Mouse (Mus musculus): Measurements from ENCODE around the gene Fxyd7. TPM values are rescaled to one million over a fixed set of nuclear protein-coding genes. Genes with fewer than 3 reads are reported as not detected.
A peak's percentile ranks its signal among the peaks of the same experiment; 100 is the strongest.

Gene Fxyd7
- total RNA-seq, 2 experiments from 2014 or later, result 2.0 to 2.1 TPM

GRCm38 (mm10) chr7:31031731-31032130, 19.5 kb downstream of the Fxyd7 start:
- no peak for DNase-seq
- intact Hi-C loops (cut with DNase I; ENCODE audit: low total_unique reads), result no loop called here

DNA sequence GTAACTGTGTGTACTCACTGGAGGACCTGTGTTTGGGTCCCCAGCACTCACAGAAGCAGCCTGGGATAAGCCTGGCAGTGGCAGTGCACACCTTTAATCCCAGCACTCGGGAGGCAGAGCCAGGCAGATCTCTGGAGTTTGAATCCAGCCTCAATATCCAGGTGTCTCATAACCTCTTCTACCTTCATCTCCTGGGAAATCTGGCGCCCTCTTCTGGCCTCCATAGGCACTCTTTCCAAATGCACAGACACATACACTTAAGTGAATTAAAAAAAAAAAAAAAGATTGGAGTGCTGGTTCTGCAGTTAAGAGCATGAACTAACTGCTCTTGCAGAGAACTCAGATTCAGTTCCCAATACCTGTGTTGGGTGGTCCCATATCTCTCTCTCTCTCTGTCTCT, 20.6 kb downstream of the Fxyd7 start:
- no peak for DNase-seq
- intact Hi-C loops (cut with DNase I; ENCODE audit: low total_unique reads), result no loop called here

DNA sequence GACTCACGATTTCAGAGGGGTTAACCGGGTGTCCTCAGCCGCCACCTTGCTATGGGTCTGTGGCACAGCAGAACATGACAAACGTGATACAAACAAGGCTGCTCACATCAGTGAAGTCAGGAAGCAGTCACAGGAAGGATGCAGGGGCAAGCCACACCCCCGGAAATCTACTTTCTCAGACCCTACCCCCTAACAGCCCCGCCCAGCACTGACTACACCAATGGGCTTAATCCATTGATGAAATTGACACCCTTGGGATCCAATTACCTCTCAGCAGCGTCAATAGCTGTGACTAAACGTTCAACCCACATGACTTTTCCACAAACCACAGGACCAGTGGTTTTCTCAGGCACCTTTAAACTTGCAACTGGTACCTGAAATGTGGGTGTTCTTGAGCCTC, 22.7 kb downstream of the Fxyd7 start:
- intact Hi-C loops (cut with DNase I; ENCODE audit: low total_unique reads), result no loop called here

GRCm38 (mm10) chr7:31017104-31017901, 34.0 kb downstream of the Fxyd7 start:
- intact Hi-C loops (cut with DNase I; ENCODE audit: low total_unique reads), result no loop called here
- no peak for DNase-seq

More for the DNA sequence above, 22.7 kb downstream of the Fxyd7 start:
- no peak for DNase-seq

GRCm38 (mm10) chr7:31012971-31013370, 38.3 kb downstream of the Fxyd7 start:
- intact Hi-C loops (cut with DNase I; ENCODE audit: low total_unique reads), result no loop called here

GRCm38 (mm10) chr7:31008889-31009288, 42.4 kb downstream of the Fxyd7 start:
- DNase-seq, result peak; percentile 35
- intact Hi-C loops (cut with DNase I; ENCODE audit: low total_unique reads), result no loop called here

More at GRCm38 (mm10) chr7:31012971-31013370, 38.3 kb downstream of the Fxyd7 start:
- no peak for DNase-seq

DNA sequence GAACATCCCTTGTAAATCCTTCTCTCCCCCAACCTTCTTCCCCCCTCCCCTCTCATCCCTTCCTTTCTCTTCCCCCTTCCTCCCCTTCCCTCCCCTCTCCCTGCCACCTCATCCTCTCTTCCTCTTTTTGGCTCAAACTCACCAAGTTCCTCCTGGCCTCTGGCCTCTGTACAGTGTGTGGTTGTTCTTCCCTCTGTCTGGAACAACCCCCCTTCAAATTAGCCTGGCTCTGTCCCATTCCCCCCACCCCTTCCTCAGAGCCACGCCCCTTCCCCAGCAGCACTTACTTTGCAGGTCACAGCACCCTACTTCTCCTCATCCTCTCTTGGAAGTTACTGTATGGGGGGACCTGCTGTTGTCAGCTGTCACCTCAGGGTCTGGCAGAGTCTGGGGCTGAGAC, 43.1 kb downstream of the Fxyd7 start:
- intact Hi-C loops (cut with DNase I; ENCODE audit: low total_unique reads), result no loop called here
- no peak for DNase-seq

GRCm38 (mm10) chr7:31007775-31008174, 43.5 kb downstream of the Fxyd7 start:
- intact Hi-C loops (cut with DNase I; ENCODE audit: low total_unique reads), result no loop called here
- DNase-seq, result no peak

GRCm38 (mm10) chr7:31002650-31003049, 48.6 kb downstream of the Fxyd7 start:
- DNase-seq, result no peak

DNA sequence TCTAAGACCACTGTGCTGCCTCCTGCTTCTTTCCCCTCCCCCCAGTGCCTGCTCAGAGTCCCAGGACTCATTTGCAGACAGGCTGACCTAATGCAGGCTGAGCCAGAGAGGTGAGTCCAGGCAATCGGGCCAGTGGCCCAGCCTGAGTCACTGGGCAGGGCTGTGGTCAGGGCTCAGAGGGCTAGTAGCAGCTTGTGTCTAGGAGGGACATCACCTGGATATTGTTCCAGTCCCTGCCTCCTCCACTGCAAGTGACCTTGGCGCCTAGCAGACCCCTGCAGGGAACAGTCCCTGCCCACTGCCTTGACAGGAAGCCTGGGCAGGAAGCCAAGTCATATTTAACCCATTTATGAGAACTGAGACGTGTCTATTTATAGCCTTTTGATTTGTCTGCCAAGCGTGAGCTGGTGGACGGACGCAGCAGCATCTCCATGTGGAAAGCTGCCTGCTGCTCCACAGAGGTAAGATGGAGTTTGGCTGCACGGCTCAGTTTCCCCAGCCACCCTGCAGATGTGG, 50.7 kb downstream of the Fxyd7 start:
- intact Hi-C loops (cut with DNase I; ENCODE audit: low total_unique reads), result no loop called here
- peak; percentile 64 for DNase-seq

More at GRCm38 (mm10) chr7:31002650-31003049, 48.6 kb downstream of the Fxyd7 start:
- intact Hi-C loops (cut with DNase I; ENCODE audit: low total_unique reads), result no loop called here

DNA sequence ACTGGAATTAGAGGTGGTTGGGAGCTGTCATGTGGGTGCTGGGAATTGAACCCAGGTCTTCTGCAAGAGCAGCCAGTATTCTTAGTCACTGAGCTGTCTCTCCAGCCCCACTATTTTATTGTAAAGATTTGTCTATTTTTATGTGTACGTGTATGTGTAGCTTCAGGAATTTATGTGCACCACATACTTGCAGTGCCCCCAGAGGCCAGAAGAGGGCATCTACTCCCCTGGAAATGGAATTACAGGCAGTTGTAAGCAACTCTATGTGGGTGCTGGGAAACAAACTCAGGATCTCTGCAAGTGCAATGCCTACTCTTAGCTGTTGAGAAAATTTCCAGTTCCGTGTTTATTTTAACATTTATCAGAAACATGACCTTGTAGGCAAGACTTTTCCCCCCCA, 54.8 kb downstream of the Fxyd7 start:
- DNase-seq, result no peak
- intact Hi-C loops (cut with DNase I; ENCODE audit: low total_unique reads), result no loop called here

- DNase-seq, result no peak
- intact Hi-C loops (cut with DNase I; ENCODE audit: low total_unique reads), result no loop called here
Measured at GRCm38 (mm10) chr7:30993986-30994385, 57.3 kb downstream of the Fxyd7 start.

Small RNA genes lying within 50 kb of the gene (microRNA-seq; reads per million reads assigned to microRNA genes)
- gene Mir7050, result 0 reads per million in 2 experiments

Other genes starting within 250 kb of the Fxyd7 start
- gene Ffar2, start 227.7 kb downstream of the Fxyd7 start, total RNA-seq (2021), result under 1 TPM in 1 of 2 experiments, not detected in 1; 0.16 TPM
- gene Ffar3, start 195.3 kb downstream of the Fxyd7 start, total RNA-seq (2021), result not detected
- not detected for gene Ffar1, start 189.9 kb downstream of the Fxyd7 start, total RNA-seq (2021)
- gene Cd22, start 171.1 kb downstream of the Fxyd7 start, total RNA-seq (2021), result under 1 TPM in 1 of 2 experiments, not detected in 1; 0.29 TPM
- gene Mag, start 136.6 kb downstream of the Fxyd7 start, total RNA-seq (2021), result 1 to 10 TPM; 3.5 to 9.6 TPM
- not detected for gene Hamp2, start 126.8 kb downstream of the Fxyd7 start, total RNA-seq (2021)
- not detected for gene Hamp, start 107.4 kb downstream of the Fxyd7 start, total RNA-seq (2021)
- gene Usf2, start 94.7 kb downstream of the Fxyd7 start, total RNA-seq (2021), result 10 to 100 TPM; 68.9 to 70.5 TPM
- gene Lsr, start 78.0 kb downstream of the Fxyd7 start, total RNA-seq (2021), result under 1 TPM; 0.35 to 0.47 TPM
- gene Fam187b, start 77.7 kb downstream of the Fxyd7 start, total RNA-seq (2021), result under 1 TPM in 1 of 2 experiments, not detected in 1; 0.23 TPM
- 10 to 100 TPM; 12.6 to 14.3 TPM for gene Fxyd5, start 9.0 kb downstream of the Fxyd7 start, total RNA-seq (2021)
- gene Fxyd1, start 5.7 kb upstream of the Fxyd7 start, total RNA-seq (2021), result 1,000 to 10,000 TPM; 1,292 to 1,295 TPM
- gene Lgi4, start 7.9 kb upstream of the Fxyd7 start, total RNA-seq (2021), result 1 to 10 TPM; 6.2 to 8.7 TPM
- gene Fxyd3, start 25.2 kb upstream of the Fxyd7 start, total RNA-seq (2021), result 1 to 10 TPM; 1.9 to 3.3 TPM
- gene Hpn, start 63.8 kb upstream of the Fxyd7 start, total RNA-seq (2021), result 1 to 10 TPM; 7.6 to 9.6 TPM
- gene Scn1b, start 75.5 kb upstream of the Fxyd7 start, total RNA-seq (2021), result 100 to 1,000 TPM; 443 to 446 TPM
- gene Gramd1a, start 104.4 kb upstream of the Fxyd7 start, total RNA-seq (2021), result 10 to 100 TPM; 23.9 to 36.8 TPM
- gene Scgb2b2, start 239.0 kb upstream of the Fxyd7 start, total RNA-seq (2021), result not detected
- not detected for gene Scgb1b2, start 240.4 kb upstream of the Fxyd7 start, total RNA-seq (2021)